Mouse (Mus musculus): ENCODE measurements around the gene Cdh13. TPM values are rescaled to one million over a fixed set of nuclear protein-coding genes. Genes with fewer than 3 reads are reported as not detected.

The Cdh13 gene
- polyA plus RNA-seq, 1 experiment from 2014 or later = 120 TPM

DNA sequence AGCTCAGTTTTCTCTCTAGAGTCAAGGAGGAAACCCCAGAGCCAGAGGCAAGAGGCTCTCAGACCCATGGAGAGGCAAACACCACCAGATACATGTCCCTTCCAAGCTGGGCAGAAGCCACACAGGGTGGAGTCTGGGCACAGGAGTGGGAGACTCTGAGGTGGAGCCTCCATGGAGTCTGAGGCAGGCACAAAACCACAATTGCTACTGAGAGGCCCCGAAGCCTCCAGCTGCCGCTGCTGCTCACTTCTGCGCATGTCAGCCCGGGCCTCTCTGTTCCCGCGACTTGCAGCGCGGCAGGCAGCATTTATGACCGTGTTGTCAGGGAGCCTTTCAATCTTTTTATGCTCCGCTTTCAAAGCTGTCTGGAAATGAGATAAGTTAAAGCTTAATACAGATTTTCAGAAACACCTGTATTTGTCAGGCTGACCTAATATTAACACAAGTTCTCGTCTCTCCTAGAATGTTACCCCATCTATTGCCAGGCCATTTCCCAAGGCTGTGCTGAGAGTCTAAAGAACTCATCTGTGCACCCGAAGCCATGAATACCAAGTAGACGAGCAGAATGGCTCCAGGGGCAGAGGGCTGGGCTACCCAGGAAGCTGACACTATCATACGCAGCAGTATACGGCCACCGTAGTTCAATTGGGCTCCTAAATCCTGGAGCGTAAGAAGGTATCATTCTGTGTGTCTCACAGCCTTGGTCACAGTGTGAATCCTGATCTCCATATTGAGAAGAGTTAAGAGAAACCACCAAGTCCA lies 30.1 kb downstream of the Cdh13 start:
- Histone ChIP-seq H3K9ac (replicated peaks) (0 out of 2 replicates have a peak overlapping the region, but pooled peaks have one; percentile 15), H3K27ac (replicated peaks) (peak overlapping the region; percentile 74), H3K4me3 (replicated peaks) (no peak overlapping the region), H3K4me1 (peaks cover 64% of the 10 kb centered on the region), H3K4me2 (peak overlapping the region; percentile 39), H3K36me3 (no peaks in the 10 kb centered on the region), H3K9me3 (replicated peaks) (no peaks in the 10 kb centered on the region), H3K27me3 (replicated peaks) (no peaks in the 10 kb centered on the region)
- ATAC-seq (ENCODE audit: low FRiP score) = peak; percentile 72; the same call in 1 of the 2 replicates
- 12% methylated on average over 17 of the region's 17 CpGs for WGBS

DNA sequence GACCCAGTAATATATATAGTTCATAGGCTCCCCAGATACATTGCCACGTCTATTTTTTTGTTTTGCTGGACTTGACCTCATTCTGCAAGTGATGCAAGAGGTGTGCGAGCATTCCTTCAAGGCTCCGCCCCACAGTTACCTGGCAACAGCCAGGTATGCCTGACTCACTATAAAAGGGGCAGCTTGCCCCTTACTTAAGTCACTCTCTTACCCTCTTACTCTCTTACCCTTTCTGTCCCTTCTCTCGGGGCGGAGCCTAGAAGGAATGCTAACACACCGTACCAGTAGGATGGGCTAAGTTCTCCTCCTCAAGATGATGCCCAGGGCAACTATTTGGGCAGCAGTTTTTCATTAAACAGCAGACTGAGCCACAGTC lies 30.6 kb downstream of the Cdh13 start:
- Histone ChIP-seq H3K27ac (replicated peaks) (peak overlapping the region; percentile 74; the same call in 1 of the 2 replicates), H3K4me2 (peak overlapping the region; percentile 39)

DNA sequence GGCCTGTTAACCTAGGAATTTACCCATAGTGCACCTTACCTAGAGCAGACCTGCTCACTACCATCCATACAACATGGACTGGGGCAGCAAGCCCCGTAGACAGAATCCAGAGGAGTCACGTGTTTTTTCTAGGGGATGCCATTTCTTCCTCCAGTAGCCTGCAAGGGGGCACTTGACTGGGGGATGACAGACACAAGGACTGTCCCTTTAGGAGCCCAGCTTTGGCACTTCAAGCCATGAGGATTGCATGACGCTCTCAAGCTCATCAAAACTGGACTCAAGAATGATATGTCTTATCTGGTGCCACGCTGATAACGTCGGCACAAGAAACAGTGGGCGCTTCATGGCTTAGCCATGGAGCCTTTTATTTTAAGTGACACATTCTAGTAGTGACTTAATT lies 31.4 kb downstream of the Cdh13 start:
- Histone ChIP-seq H3K27me3 (replicated peaks) (no peaks in the 10 kb centered on the region), H3K36me3 (no peaks in the 10 kb centered on the region), H3K4me1 (peaks cover 54% of the 10 kb centered on the region), H3K9ac (replicated peaks) (no peak overlapping the region), H3K27ac (replicated peaks) (no peak overlapping the region), H3K4me2 (no peak overlapping the region), H3K9me3 (replicated peaks) (no peaks in the 10 kb centered on the region), H3K4me3 (replicated peaks) (no peak overlapping the region)
- 93% methylated on average over 7 of the region's 7 CpGs for WGBS
- no peak for ATAC-seq (ENCODE audit: low FRiP score)

More for the DNA sequence above, 30.6 kb downstream of the Cdh13 start:
- Histone ChIP-seq H3K4me1 (peaks cover 59% of the 10 kb centered on the region), H3K9me3 (replicated peaks) (no peaks in the 10 kb centered on the region), H3K9ac (replicated peaks) (no peak overlapping the region), H3K27me3 (replicated peaks) (no peaks in the 10 kb centered on the region), H3K36me3 (no peaks in the 10 kb centered on the region), H3K4me3 (replicated peaks) (no peak overlapping the region)
- 73% methylated on average over 6 of the region's 6 CpGs for WGBS
- ATAC-seq (ENCODE audit: low FRiP score) = no peak

DNA sequence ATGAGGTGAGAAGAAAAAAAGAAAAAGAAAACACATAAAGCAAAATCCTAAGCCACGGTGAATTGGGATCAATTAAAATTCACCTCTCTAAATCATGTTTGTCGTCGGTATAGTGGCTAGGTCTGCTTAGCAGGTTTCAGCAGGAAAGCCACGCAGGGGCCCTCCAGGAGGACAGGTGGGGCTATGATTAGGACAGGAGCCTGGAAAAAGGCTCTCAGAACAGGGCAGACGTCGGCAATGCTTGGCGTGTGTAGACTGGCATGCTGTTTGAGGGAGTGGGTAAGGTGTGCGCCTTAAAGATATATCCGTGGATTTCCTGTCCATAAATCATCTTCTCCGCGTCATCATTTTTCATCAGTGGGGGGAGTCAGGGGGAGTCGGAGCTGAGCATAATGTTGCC lies 32.9 kb downstream of the Cdh13 start:
- Histone ChIP-seq H3K27me3 (replicated peaks) (no peaks in the 10 kb centered on the region), H3K4me1 (peaks cover 44% of the 10 kb centered on the region), H3K4me2 (no peak overlapping the region), H3K9ac (replicated peaks) (no peak overlapping the region), H3K9me3 (replicated peaks) (no peaks in the 10 kb centered on the region), H3K27ac (replicated peaks) (no peak overlapping the region), H3K4me3 (replicated peaks) (no peak overlapping the region), H3K36me3 (no peaks in the 10 kb centered on the region)
- 57% methylated on average over 12 of the region's 12 CpGs for WGBS
- 0 out of 2 replicates have a peak, but pooled peaks have one; percentile 16 for ATAC-seq (ENCODE audit: low FRiP score)

DNA sequence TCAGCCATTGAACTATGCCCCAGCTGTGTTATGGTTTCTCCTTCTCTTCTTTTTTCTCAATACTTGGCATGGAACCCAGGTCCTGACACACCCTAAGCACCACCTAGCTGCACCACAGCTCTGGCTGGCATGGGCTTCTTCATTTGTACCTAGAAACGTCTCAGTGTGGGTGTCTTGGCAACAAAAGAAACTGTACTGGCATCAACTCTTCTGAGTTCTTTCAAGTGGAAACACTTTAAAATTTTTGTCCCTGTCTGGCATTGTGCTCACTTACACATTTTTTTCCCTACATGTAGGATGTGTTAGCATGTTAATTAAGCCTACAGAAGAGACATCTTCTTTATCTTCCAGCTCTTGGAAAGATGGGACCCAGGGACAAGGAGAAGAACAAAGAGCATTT lies 37.0 kb downstream of the Cdh13 start:
- no peak overlapping the region for H3K4me3 ChIP-seq (replicated peaks)
- H3K27ac ChIP-seq (replicated peaks) = no peak overlapping the region
- H3K4me2 ChIP-seq = no peak overlapping the region
- H3K4me1 ChIP-seq = peaks cover 14% of the 10 kb centered on the region
- no peak overlapping the region for H3K9ac ChIP-seq (replicated peaks)
- no peaks in the 10 kb centered on the region for H3K36me3 ChIP-seq
- 77% methylated on average over 1 of the region's 1 CpGs for WGBS
- no peaks in the 10 kb centered on the region for H3K9me3 ChIP-seq (replicated peaks)
- no peak for ATAC-seq (ENCODE audit: low FRiP score)
- H3K27me3 ChIP-seq (replicated peaks) = no peaks in the 10 kb centered on the region

DNA sequence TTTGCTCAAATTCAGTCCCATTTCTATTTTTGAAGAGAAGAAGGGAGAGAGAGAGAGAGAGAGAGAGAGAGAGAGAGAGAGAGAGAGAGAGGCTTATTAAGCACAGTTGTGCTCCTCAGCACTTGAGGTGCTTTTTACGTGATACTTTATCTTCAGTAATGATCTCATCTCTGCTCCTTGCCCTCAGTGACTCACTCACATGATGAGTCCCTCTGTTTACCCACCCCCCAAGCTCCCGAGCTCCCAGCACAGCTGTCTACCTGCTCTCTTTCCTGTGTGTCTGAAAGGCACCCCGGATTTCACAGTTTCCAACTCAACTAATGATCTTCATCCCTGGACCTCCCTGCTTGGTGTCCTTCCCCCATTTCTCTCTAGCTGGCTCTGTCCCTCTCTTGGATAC lies 39.9 kb downstream of the Cdh13 start:
- no peaks in the 10 kb centered on the region for H3K36me3 ChIP-seq
- no peak for ATAC-seq (ENCODE audit: low FRiP score)
- no peak overlapping the region for H3K4me3 ChIP-seq (replicated peaks)
- H3K4me2 ChIP-seq = no peak overlapping the region
- H3K4me1 ChIP-seq = no peaks in the 10 kb centered on the region
- no peaks in the 10 kb centered on the region for H3K27me3 ChIP-seq (replicated peaks)
- H3K27ac ChIP-seq (replicated peaks) = no peak overlapping the region
- H3K9me3 ChIP-seq (replicated peaks) = no peaks in the 10 kb centered on the region
- no peak overlapping the region for H3K9ac ChIP-seq (replicated peaks)
- 78% methylated on average over 3 of the region's 3 CpGs for WGBS

DNA sequence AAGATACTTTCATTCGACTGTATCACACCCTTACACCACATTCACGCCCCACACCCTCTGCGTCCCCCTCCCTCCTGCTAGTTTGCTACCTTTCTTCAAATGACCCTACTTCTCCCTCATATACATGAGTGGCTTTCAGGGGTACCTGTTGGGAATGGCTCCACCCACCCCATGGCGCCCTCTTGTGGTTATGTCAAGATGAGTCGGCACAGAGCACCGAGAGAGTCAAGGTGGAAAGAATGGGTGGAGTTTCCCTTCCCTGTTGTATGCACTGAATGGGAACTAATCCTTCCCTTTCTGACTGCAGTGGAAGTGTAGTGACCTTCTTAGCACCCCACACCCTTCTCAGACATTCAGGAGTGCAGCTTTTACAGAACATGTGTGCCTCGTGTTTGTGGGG lies 51.4 kb downstream of the Cdh13 start:
- no peak for ATAC-seq (ENCODE audit: low FRiP score)

DNA sequence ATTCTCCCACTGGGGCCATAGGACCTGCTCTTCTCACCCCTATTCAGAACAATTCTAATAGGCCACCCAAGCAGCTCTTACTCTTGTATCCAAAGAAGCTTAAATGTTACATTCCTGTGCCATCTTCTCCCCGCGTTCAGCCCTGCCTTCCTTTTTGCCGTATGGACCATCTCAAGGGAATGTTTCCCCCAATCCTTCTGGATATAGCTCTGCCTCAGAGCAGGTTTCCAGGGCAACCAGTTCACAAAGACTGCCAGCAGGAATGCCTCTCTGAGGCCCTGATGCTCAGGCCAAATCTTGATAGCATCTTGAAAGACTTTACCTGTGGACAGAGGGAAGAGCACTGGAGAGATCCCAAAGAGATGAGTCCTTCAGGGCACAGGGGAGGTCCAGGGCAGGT lies 56.2 kb downstream of the Cdh13 start:
- no peak overlapping the region for H3K27ac ChIP-seq (replicated peaks)

More for the DNA sequence above, 51.4 kb downstream of the Cdh13 start:
- 86% methylated on average over 7 of the region's 7 CpGs for WGBS
- H3K27me3 ChIP-seq (replicated peaks) = no peaks in the 10 kb centered on the region
- no peak overlapping the region for H3K4me2 ChIP-seq
- H3K36me3 ChIP-seq = no peaks in the 10 kb centered on the region
- H3K4me3 ChIP-seq (replicated peaks) = no peak overlapping the region
- H3K9ac ChIP-seq (replicated peaks) = no peak overlapping the region
- peaks cover 10% of the 10 kb centered on the region for H3K4me1 ChIP-seq
- H3K9me3 ChIP-seq (replicated peaks) = no peaks in the 10 kb centered on the region
- H3K27ac ChIP-seq (replicated peaks) = no peak overlapping the region

DNA sequence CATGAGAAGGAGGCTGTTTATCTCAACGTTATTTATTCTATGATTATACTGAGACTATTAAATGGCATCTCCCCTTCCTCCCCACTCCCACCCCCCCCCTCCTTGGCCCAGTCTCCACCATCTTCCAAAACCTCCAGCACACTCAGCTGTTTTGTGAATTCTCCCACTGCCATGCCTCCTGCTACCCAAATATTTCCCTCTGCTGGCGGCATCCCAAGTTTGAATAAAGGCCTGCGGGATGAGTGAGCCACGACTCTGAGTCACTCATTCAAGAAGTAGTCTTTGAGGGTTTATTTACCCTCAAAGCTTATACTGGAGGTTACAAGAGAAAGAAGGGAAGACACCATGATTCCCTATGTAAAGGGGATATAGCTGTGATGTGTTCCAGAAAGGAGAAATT lies 59.7 kb downstream of the Cdh13 start:
- no peaks in the 10 kb centered on the region for H3K27me3 ChIP-seq (replicated peaks)
- H3K9ac ChIP-seq (replicated peaks) = no peak overlapping the region
- no peak overlapping the region for H3K4me2 ChIP-seq
- H3K27ac ChIP-seq (replicated peaks) = no peak overlapping the region
- H3K9me3 ChIP-seq (replicated peaks) = no peaks in the 10 kb centered on the region
- H3K4me3 ChIP-seq (replicated peaks) = no peak overlapping the region
- no peak for ATAC-seq (ENCODE audit: low FRiP score)
- 53% methylated on average over 4 of the region's 4 CpGs for WGBS
- H3K4me1 ChIP-seq = peaks cover 19% of the 10 kb centered on the region
- no peaks in the 10 kb centered on the region for H3K36me3 ChIP-seq

More for the DNA sequence above, 56.2 kb downstream of the Cdh13 start:
- Histone ChIP-seq H3K4me3 (replicated peaks) (no peak overlapping the region), H3K9me3 (replicated peaks) (no peaks in the 10 kb centered on the region), H3K4me2 (no peak overlapping the region), H3K36me3 (no peaks in the 10 kb centered on the region), H3K9ac (replicated peaks) (no peak overlapping the region), H3K27me3 (replicated peaks) (no peaks in the 10 kb centered on the region), H3K4me1 (peaks cover 19% of the 10 kb centered on the region)
- ATAC-seq (ENCODE audit: low FRiP score) = no peak
- 45% methylated on average over 3 of the region's 3 CpGs for WGBS

DNA sequence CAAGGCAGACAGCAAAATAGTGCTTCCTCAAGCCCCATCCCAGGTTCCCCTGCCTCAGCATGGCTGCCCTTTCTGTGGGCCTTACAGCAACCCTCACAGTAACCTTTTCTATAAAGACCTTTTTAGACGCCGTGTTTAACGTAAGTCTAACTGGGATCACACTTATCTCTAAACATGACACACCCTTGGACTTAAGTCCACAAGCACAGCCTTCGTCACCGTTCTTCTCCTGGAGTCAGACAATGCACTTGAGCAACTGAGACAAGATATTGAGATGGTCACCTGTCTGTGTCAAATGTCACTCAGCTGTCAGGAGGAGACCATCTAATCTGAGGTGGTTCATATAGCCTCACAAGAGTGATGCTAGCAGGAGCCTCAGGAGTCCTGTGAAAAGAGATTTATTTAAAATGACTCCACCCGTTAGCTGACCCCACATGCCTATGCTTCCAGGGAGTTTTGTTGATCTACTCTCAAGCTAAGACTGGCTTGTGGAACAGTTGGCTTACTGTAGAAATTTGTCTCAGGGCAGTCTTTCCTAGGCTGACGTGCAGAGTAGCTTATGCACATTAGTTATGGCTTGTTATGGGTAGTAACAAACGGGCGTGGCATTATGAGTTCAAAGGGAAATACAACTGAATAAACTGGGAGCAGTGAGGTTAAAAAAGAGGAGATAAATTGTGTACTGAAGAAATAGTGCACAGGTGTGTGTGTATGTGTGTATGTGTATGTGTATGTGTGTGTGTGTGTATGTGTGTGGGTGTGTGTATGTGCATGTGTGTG lies 65.4 kb downstream of the Cdh13 start:
- ATAC-seq (ENCODE audit: low FRiP score) = no peak
- WGBS = 91% methylated on average over 9 of the region's 9 CpGs

DNA sequence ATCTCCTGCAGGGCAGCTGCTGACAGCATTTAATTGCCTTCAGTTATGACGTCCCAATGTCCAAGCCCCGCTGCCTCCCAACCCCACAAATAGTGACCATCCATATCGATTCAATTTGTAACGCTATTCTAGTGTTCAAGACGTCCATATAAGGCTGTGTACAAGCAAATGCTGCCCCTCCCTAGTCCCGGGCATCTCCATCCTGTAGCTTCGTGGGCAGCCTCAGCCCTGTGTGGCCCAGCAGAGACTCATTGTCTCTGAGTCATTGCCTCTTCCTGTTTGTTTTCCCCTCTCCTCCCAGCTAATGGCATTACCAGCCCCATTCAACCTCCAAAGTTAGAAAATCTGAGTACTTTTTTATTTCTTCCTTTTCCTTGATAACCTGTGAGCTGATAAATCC lies 66.6 kb downstream of the Cdh13 start:
- no peak for ATAC-seq (ENCODE audit: low FRiP score)
- Histone ChIP-seq H3K4me3 (replicated peaks) (no peak overlapping the region), H3K27ac (replicated peaks) (no peak overlapping the region), H3K9me3 (replicated peaks) (no peaks in the 10 kb centered on the region), H3K36me3 (no peaks in the 10 kb centered on the region), H3K4me2 (no peak overlapping the region), H3K9ac (replicated peaks) (no peak overlapping the region), H3K27me3 (replicated peaks) (no peaks in the 10 kb centered on the region), H3K4me1 (0 out of 2 replicates have a peak, but pooled peaks cover 7% of the 10 kb centered on the region)
- 52% methylated on average over 7 of the region's 7 CpGs for WGBS

More for the DNA sequence above, 65.4 kb downstream of the Cdh13 start:
- no peaks in the 10 kb centered on the region; the same call in 1 of the 2 replicates for H3K4me1 ChIP-seq
- no peaks in the 10 kb centered on the region for H3K36me3 ChIP-seq
- H3K27me3 ChIP-seq (replicated peaks) = no peaks in the 10 kb centered on the region
- no peak overlapping the region for H3K9ac ChIP-seq (replicated peaks)
- H3K27ac ChIP-seq (replicated peaks) = no peak overlapping the region
- no peak overlapping the region for H3K4me3 ChIP-seq (replicated peaks)
- no peaks in the 10 kb centered on the region for H3K9me3 ChIP-seq (replicated peaks)
- no peak overlapping the region for H3K4me2 ChIP-seq

DNA sequence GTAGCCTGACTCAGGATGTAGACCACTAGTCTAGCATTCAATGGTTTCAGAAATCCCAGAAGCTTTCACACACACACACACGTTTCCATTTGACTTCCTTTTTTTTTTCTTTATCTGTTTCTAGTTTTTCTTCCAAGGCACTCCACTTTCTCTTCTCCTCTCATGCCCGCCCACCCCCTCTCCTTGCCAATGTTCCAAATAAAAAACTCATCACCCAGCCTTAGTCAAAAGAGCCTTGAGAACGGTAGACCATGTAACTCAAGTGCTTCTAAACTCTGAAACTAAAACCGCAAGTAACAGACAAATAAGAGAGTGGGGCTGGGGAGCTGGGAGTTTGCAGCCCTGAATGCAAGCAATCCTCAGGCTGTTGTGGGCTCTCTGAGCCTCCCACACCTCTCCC lies 69.5 kb downstream of the Cdh13 start:
- ATAC-seq (ENCODE audit: low FRiP score) = no peak
- 87% methylated on average over 4 of the region's 4 CpGs for WGBS

More for the DNA sequence above, 69.5 kb downstream of the Cdh13 start:
- Histone ChIP-seq H3K36me3 (no peaks in the 10 kb centered on the region), H3K27me3 (replicated peaks) (no peaks in the 10 kb centered on the region), H3K9ac (replicated peaks) (no peak overlapping the region), H3K27ac (replicated peaks) (no peak overlapping the region), H3K9me3 (replicated peaks) (no peaks in the 10 kb centered on the region), H3K4me3 (replicated peaks) (no peak overlapping the region), H3K4me1 (0 out of 2 replicates have a peak, but pooled peaks cover 7% of the 10 kb centered on the region), H3K4me2 (no peak overlapping the region)

Measured in neural tube, embryonic 15.5 days (tissue).